Mouse (Mus musculus): ENCODE data around the gene Wdr6.

The Wdr6 gene

GRCm38 (mm10) chr9:108573774-108574690, 4.5 kb downstream of the Wdr6 start:
- peak; percentile 62 to 73 for DNase-seq (ENCODE audit: inconsistent age in 2 of 2, low spot score in 1 of 2)

- no peak for DNase-seq (ENCODE audit: inconsistent age in 2 of 2, low spot score in 1 of 2)
Observed at GRCm38 (mm10) chr9:108572321-108572720, 6.2 kb downstream of the Wdr6 start.

- DNase-seq (ENCODE audit: inconsistent age in 2 of 2, low spot score in 1 of 2) = no peak
Observed at GRCm38 (mm10) chr9:108571401-108571973, 7.1 kb downstream of the Wdr6 start.

- DNase-seq (ENCODE audit: inconsistent age in 2 of 2, low spot score in 1 of 2) = peak; percentile 82 to 93
Observed at GRCm38 (mm10) chr9:108570207-108570896, 8.2 kb downstream of the Wdr6 start.

- DNase-seq (ENCODE audit: inconsistent age in 2 of 2, low spot score in 1 of 2) = peak; percentile 94 to 97
Observed at GRCm38 (mm10) chr9:108569381-108570206, 8.9 kb downstream of the Wdr6 start, which contains the start of gene Dalrd3. TSS of gene Dalrd3 (plus strand) at chr9:108569886.

GRCm38 (mm10) chr9:108568511-108568921, 10.0 kb downstream of the Wdr6 start:
- peak; percentile 35 to 55 for DNase-seq (ENCODE audit: inconsistent age in 2 of 2, low spot score in 1 of 2)

GRCm38 (mm10) chr9:108567931-108568419, 10.6 kb downstream of the Wdr6 start:
- DNase-seq (ENCODE audit: inconsistent age in 2 of 2, low spot score in 1 of 2) = peak in 1 of 2 experiments; percentile 54

GRCm38 (mm10) chr9:108566815-108567776, 11.4 kb downstream of the Wdr6 start, which contains the start of gene Ndufaf3:
TSS of gene Ndufaf3 (minus strand) at chr9:108567434.
- DNase-seq (ENCODE audit: inconsistent age in 2 of 2, low spot score in 1 of 2) = peak; percentile 97 to 99

- DNase-seq (ENCODE audit: inconsistent age in 2 of 2, low spot score in 1 of 2) = peak; percentile 34 to 66
Observed at GRCm38 (mm10) chr9:108565881-108566814, 12.4 kb downstream of the Wdr6 start.

GRCm38 (mm10) chr9:108564131-108564530, 14.4 kb downstream of the Wdr6 start:
- no peak for DNase-seq (ENCODE audit: inconsistent age in 2 of 2, low spot score in 1 of 2)

- DNase-seq (ENCODE audit: inconsistent age in 2 of 2, low spot score in 1 of 2) = no peak
Observed at GRCm38 (mm10) chr9:108563671-108564070, 14.9 kb downstream of the Wdr6 start.

GRCm38 (mm10) chr9:108560227-108560841, 18.2 kb downstream of the Wdr6 start, which contains the start of gene Impdh2:
TSS of gene Impdh2 (plus strand) at chr9:108560286.
- DNase-seq (ENCODE audit: inconsistent age in 2 of 2, low spot score in 1 of 2) = peak; percentile 96 to 98

GRCm38 (mm10) chr9:108559169-108559568, 19.4 kb downstream of the Wdr6 start:
- no peak for DNase-seq (ENCODE audit: inconsistent age in 2 of 2, low spot score in 1 of 2)

GRCm38 (mm10) chr9:108546875-108547274, 31.7 kb downstream of the Wdr6 start:
- DNase-seq (ENCODE audit: inconsistent age in 2 of 2, low spot score in 1 of 2) = no peak

GRCm38 (mm10) chr9:108545986-108546385, 32.6 kb downstream of the Wdr6 start:
- DNase-seq (ENCODE audit: inconsistent age in 2 of 2, low spot score in 1 of 2) = no peak

- no peak for DNase-seq (ENCODE audit: inconsistent age in 2 of 2, low spot score in 1 of 2)
Observed at GRCm38 (mm10) chr9:108540846-108541245, 37.7 kb downstream of the Wdr6 start.

GRCm38 (mm10) chr9:108531496-108531895, 47.0 kb downstream of the Wdr6 start:
- no peak for DNase-seq (ENCODE audit: inconsistent age in 2 of 2, low spot score in 1 of 2)

GRCm38 (mm10) chr9:108530954-108531353, 47.6 kb downstream of the Wdr6 start:
- peak in 1 of 2 experiments; percentile 51 for DNase-seq (ENCODE audit: inconsistent age in 2 of 2, low spot score in 1 of 2)
